In genomic region chr15:103032167-103032566, GRCm38 (mm10) we compare ENCODE assay signal across 20 mouse cellular contexts. TPM values are rescaled to one million over a fixed set of nuclear protein-coding genes. Genes with fewer than 3 reads are reported as not detected.
DNase-seq lines count a peak whose midpoint lies in the region; ATAC-seq and TF ChIP-seq lines count a peak whose summit lies in the region.
"Had no signal": no experiment of that assay in that cellular context is flagged by ENCODE, and none has a peak within 500 bp of the region (broad histone marks: within the 10 kb centered on the region; RNA-seq: fewer than 3 reads in every experiment).

No protein-coding gene starts in this region.

- H3K36me3 ChIP-seq in lung, embryonic 14.5 days (ENCODE audit: insufficient read depth), result no peaks in the 10 kb centered on the region
- no peaks in the 10 kb centered on the region for H3K36me3 ChIP-seq in hindbrain, embryonic 11.5 days (ENCODE audit: control insufficient read depth, insufficient read depth, low read length)
- H3K36me3 ChIP-seq in limb, embryonic 10.5 days, result no peaks in the 10 kb centered on the region
- H3K36me3 ChIP-seq in stomach, embryonic 16.5 days (ENCODE audit: control insufficient read depth, insufficient read depth, low read length), result no peaks in the 10 kb centered on the region
- H3K36me3 ChIP-seq in forebrain, postnatal 0 days (ENCODE audit: insufficient read depth), result no peaks in the 10 kb centered on the region
- H3K36me3 ChIP-seq: embryonic facial prominence, embryonic 15.5 days; forebrain, embryonic 15.5 days; limb, embryonic 12.5 days; liver, embryonic 15.5 days had no signal

- H3K9ac ChIP-seq in lung, embryonic 14.5 days, result no peak overlapping the region
- H3K9ac ChIP-seq in hindbrain, embryonic 11.5 days (ENCODE audit: low read depth, low read length), result 0 out of 2 replicates have a peak overlapping the region, but pooled peaks have one; percentile 27
- no peak overlapping the region for H3K9ac ChIP-seq in stomach, embryonic 16.5 days (ENCODE audit: low read length)
- no peak overlapping the region for H3K9ac ChIP-seq in forebrain, postnatal 0 days
- H3K9ac ChIP-seq: embryonic facial prominence, embryonic 15.5 days; forebrain, embryonic 15.5 days; limb, embryonic 12.5 days; liver, embryonic 15.5 days had no signal

- no peak for TF ChIP-seq CTCF in lung, embryonic 14.5 days (IDR thresholded peaks at IDR 0.05; ENCODE audit: low read depth)
- TF ChIP-seq CTCF in forebrain, postnatal 0 days (IDR thresholded peaks at IDR 0.05; ENCODE audit: low read depth), result no peak

- DNase-seq in lung, embryonic 14.5 days, result no peak
- no peak for DNase-seq in lung, postnatal 4 days
- peak; percentile 35 for DNase-seq in hindbrain, embryonic 11.5 days (ENCODE audit: low spot score)
- DNase-seq in limb, embryonic 10.5 days (ENCODE audit: low spot score), result peak; percentile 53
- no peak for DNase-seq in forebrain, postnatal 0 days
- no peak for DNase-seq in thymus, postnatal 36 days
- DNase-seq in right cerebral cortex, adult 18-20 months, result no peak
- DNase-seq: cerebellum, postnatal 14 days; gastrocnemius, postnatal 14 days; heart, postnatal 4 days; thymus, adult 2 months had no signal

- H3K4me1 ChIP-seq in lung, embryonic 14.5 days (ENCODE audit: insufficient read depth), result no peaks in the 10 kb centered on the region
- H3K4me1 ChIP-seq in hindbrain, embryonic 11.5 days (replicated peaks; ENCODE audit: control insufficient read depth, insufficient read depth, low read length), result no peaks in the 10 kb centered on the region; the same call in 1 of the 2 replicates
- H3K4me1 ChIP-seq in limb, embryonic 10.5 days, result peaks cover 85% of the 10 kb centered on the region
- H3K4me1 ChIP-seq in stomach, embryonic 16.5 days (ENCODE audit: control insufficient read depth, insufficient read depth, low read length), result peaks cover 9% of the 10 kb centered on the region; the same call in 1 of the 2 replicates
- H3K4me1 ChIP-seq in forebrain, postnatal 0 days (ENCODE audit: insufficient read depth), result no peaks in the 10 kb centered on the region
- H3K4me1 ChIP-seq: liver, embryonic 15.5 days had no signal

- H3K27ac ChIP-seq in lung, embryonic 14.5 days (ENCODE audit: low read depth), result no peak overlapping the region
- peak overlapping the region; percentile 90 for H3K27ac ChIP-seq in hindbrain, embryonic 11.5 days (ENCODE audit: low read depth, low read length)
- peak overlapping the region; percentile 56; the same call in 1 of the 2 replicates for H3K27ac ChIP-seq in limb, embryonic 10.5 days
- H3K27ac ChIP-seq in stomach, embryonic 16.5 days (ENCODE audit: low read length), result no peak overlapping the region
- no peak overlapping the region for H3K27ac ChIP-seq in forebrain, postnatal 0 days (ENCODE audit: low read depth, low read length)
- H3K27ac ChIP-seq: embryonic facial prominence, embryonic 15.5 days; forebrain, embryonic 15.5 days; limb, embryonic 12.5 days; liver, embryonic 15.5 days; macrophage had no signal

- peaks cover 96% of the 10 kb centered on the region for H3K27me3 ChIP-seq in lung, embryonic 14.5 days (ENCODE audit: insufficient read depth, low read length)
- H3K27me3 ChIP-seq in hindbrain, embryonic 11.5 days (ENCODE audit: control insufficient read depth, insufficient read depth, low read length), result peaks cover 89% of the 10 kb centered on the region
- H3K27me3 ChIP-seq in limb, embryonic 10.5 days (ENCODE audit: low read depth, poor library complexity, severe bottlenecking), result peaks cover 99% of the 10 kb centered on the region
- peaks cover 9% of the 10 kb centered on the region for H3K27me3 ChIP-seq in stomach, embryonic 16.5 days (ENCODE audit: control insufficient read depth, insufficient read depth, low read length)
- H3K27me3 ChIP-seq in forebrain, postnatal 0 days (ENCODE audit: insufficient read depth, low read length), result peaks cover 95% of the 10 kb centered on the region

- H3K4me3 ChIP-seq in lung, embryonic 14.5 days (ENCODE audit: low read depth, low read length), result no peak overlapping the region
- H3K4me3 ChIP-seq in hindbrain, embryonic 11.5 days (ENCODE audit: low read depth, low read length), result peak overlapping the region; percentile 8; the same call in 1 of the 2 replicates
- peak overlapping the region; percentile 18; the same call in 1 of the 2 replicates for H3K4me3 ChIP-seq in limb, embryonic 10.5 days
- no peak overlapping the region for H3K4me3 ChIP-seq in stomach, embryonic 16.5 days (replicated peaks; ENCODE audit: low read length)
- H3K4me3 ChIP-seq in forebrain, postnatal 0 days (ENCODE audit: low read depth, low read length), result no peak overlapping the region
- H3K4me3 ChIP-seq: embryonic facial prominence, embryonic 15.5 days; forebrain, embryonic 15.5 days; limb, embryonic 12.5 days; liver, embryonic 15.5 days had no signal

- H3K4me2 ChIP-seq in lung, embryonic 14.5 days, result 0 out of 2 replicates have a peak overlapping the region, but pooled peaks have one; percentile 18
- H3K4me2 ChIP-seq in hindbrain, embryonic 11.5 days (replicated peaks; ENCODE audit: low read depth, low read length), result peak overlapping the region; percentile 39
- peak overlapping the region; percentile 37 for H3K4me2 ChIP-seq in stomach, embryonic 16.5 days (ENCODE audit: low read depth, low read length)
- no peak overlapping the region for H3K4me2 ChIP-seq in forebrain, postnatal 0 days (ENCODE audit: low read depth)
- H3K4me2 ChIP-seq: embryonic facial prominence, embryonic 15.5 days; forebrain, embryonic 15.5 days; heart, embryonic 11.5 days; limb, embryonic 12.5 days; liver, embryonic 15.5 days had no signal

- ATAC-seq in lung, embryonic 14.5 days (ENCODE audit: insufficient read depth), result no peak
- ATAC-seq in hindbrain, embryonic 11.5 days (ENCODE audit: low FRiP score), result no peak
- no peak for ATAC-seq in stomach, embryonic 16.5 days (ENCODE audit: insufficient read depth, low FRiP score)
- ATAC-seq in forebrain, postnatal 0 days, result no peak
- ATAC-seq: forebrain, embryonic 15.5 days had no signal

- WGBS in lung, embryonic 14.5 days, result no CpG with 5 or more reads among the region's 3 CpGs
- WGBS in hindbrain, embryonic 11.5 days, result 0% methylated on average over 1 of the region's 3 CpGs
- 0% methylated on average over 2 of the region's 3 CpGs for WGBS in limb, embryonic 10.5 days
- WGBS in stomach, embryonic 16.5 days, result 0% methylated on average over 2 of the region's 3 CpGs
- WGBS in forebrain, postnatal 0 days, result 0% methylated on average over 3 of the region's 3 CpGs

- H3K9me3 ChIP-seq in lung, embryonic 14.5 days (ENCODE audit: low read depth, low read length), result no peaks in the 10 kb centered on the region
- no peaks in the 10 kb centered on the region for H3K9me3 ChIP-seq in hindbrain, embryonic 11.5 days (ENCODE audit: control insufficient read depth, low read length)
- no peaks in the 10 kb centered on the region for H3K9me3 ChIP-seq in limb, embryonic 10.5 days (replicated peaks)
- no peaks in the 10 kb centered on the region for H3K9me3 ChIP-seq in stomach, embryonic 16.5 days (replicated peaks; ENCODE audit: control insufficient read depth, low read length)
- no peaks in the 10 kb centered on the region for H3K9me3 ChIP-seq in forebrain, postnatal 0 days (ENCODE audit: low read length)
- H3K9me3 ChIP-seq: embryonic facial prominence, embryonic 15.5 days; forebrain, embryonic 15.5 days; G1E; limb, embryonic 12.5 days; liver, embryonic 15.5 days had no signal

RNA-seq across cellular contexts. Expression of gene Hoxc4, which starts 13.4 kb away (rescaled TPM):
- 1.5 and 2.1 TPM in 2 replicates for polyA plus RNA-seq in lung, embryonic 14.5 days (2014; fragmentation: Nextera tagmentation; extraction: Ambion mirVana)
- 37.3 and 37.8 TPM in 2 replicates for polyA plus RNA-seq in hindbrain, embryonic 11.5 days (2014; fragmentation: Nextera tagmentation; extraction: Ambion mirVana)
- polyA plus RNA-seq in limb, embryonic 10.5 days (2016; fragmentation: Nextera tagmentation; extraction: Ambion mirVana), result 9.1 and 9.8 TPM in 2 replicates
- 19.0 and 20.0 TPM in 2 replicates for polyA plus RNA-seq in stomach, embryonic 16.5 days (2015; fragmentation: Nextera tagmentation; extraction: Ambion mirVana)
- not detected in 2 replicates for total RNA-seq in forebrain, postnatal 0 days (2014; rRNA removed)
- not detected in 2 replicates for polyA plus RNA-seq in forebrain, postnatal 0 days (2015; fragmentation: Nextera tagmentation; extraction: Ambion mirVana)
- polyA plus RNA-seq: forebrain, embryonic 15.5 days; macrophage had no signal

RNA-seq across cellular contexts. Expression of gene Hoxc6, which starts 34.1 kb away (rescaled TPM):
- polyA plus RNA-seq in lung, embryonic 14.5 days (2014; fragmentation: Nextera tagmentation; extraction: Ambion mirVana), result not detected in 2 replicates
- polyA plus RNA-seq in hindbrain, embryonic 11.5 days (2014; fragmentation: Nextera tagmentation; extraction: Ambion mirVana), result 0.45 and 5.4 TPM in 2 replicates
- 10.1 and 10.2 TPM in 2 replicates for polyA plus RNA-seq in limb, embryonic 10.5 days (2016; fragmentation: Nextera tagmentation; extraction: Ambion mirVana)
- polyA plus RNA-seq in stomach, embryonic 16.5 days (2015; fragmentation: Nextera tagmentation; extraction: Ambion mirVana), result 3.3 and 3.8 TPM in 2 replicates
- total RNA-seq in forebrain, postnatal 0 days (2014; rRNA removed), result not detected in 2 replicates
- not detected in 2 replicates for polyA plus RNA-seq in forebrain, postnatal 0 days (2015; fragmentation: Nextera tagmentation; extraction: Ambion mirVana)
- polyA plus RNA-seq: forebrain, embryonic 15.5 days; macrophage; spleen, adult 2 months had no signal

RNA-seq across cellular contexts. Expression of gene Hoxc8, which starts 41.8 kb away (rescaled TPM):
- polyA plus RNA-seq in lung, embryonic 14.5 days (2014; fragmentation: Nextera tagmentation; extraction: Ambion mirVana), result not detected in 2 replicates
- polyA plus RNA-seq in hindbrain, embryonic 11.5 days (2014; fragmentation: Nextera tagmentation; extraction: Ambion mirVana), result not detected in 2 replicates
- 5.1 and 6.0 TPM in 2 replicates for polyA plus RNA-seq in limb, embryonic 10.5 days (2016; fragmentation: Nextera tagmentation; extraction: Ambion mirVana)
- polyA plus RNA-seq in stomach, embryonic 16.5 days (2015; fragmentation: Nextera tagmentation; extraction: Ambion mirVana), result 2.0 and 2.5 TPM in 2 replicates
- total RNA-seq in forebrain, postnatal 0 days (2014; rRNA removed), result not detected in 2 replicates
- polyA plus RNA-seq in forebrain, postnatal 0 days (2015; fragmentation: Nextera tagmentation; extraction: Ambion mirVana), result not detected in 2 replicates
- total RNA-seq: heart, postnatal 4 days had no signal
- polyA plus RNA-seq: embryonic facial prominence, embryonic 15.5 days; forebrain, embryonic 15.5 days; macrophage; spleen, adult 2 months had no signal

RNA-seq across cellular contexts. Expression of gene Hoxc9, which starts 55.9 kb away (rescaled TPM):
- not detected in 2 replicates for polyA plus RNA-seq in lung, embryonic 14.5 days (2014; fragmentation: Nextera tagmentation; extraction: Ambion mirVana)
- polyA plus RNA-seq in hindbrain, embryonic 11.5 days (2014; fragmentation: Nextera tagmentation; extraction: Ambion mirVana), result not detected in 2 replicates
- 4.4 and 6.9 TPM in 2 replicates for polyA plus RNA-seq in limb, embryonic 10.5 days (2016; fragmentation: Nextera tagmentation; extraction: Ambion mirVana)
- polyA plus RNA-seq in stomach, embryonic 16.5 days (2015; fragmentation: Nextera tagmentation; extraction: Ambion mirVana), result not detected in 2 replicates
- total RNA-seq in forebrain, postnatal 0 days (2014; rRNA removed), result not detected in 2 replicates
- polyA plus RNA-seq in forebrain, postnatal 0 days (2015; fragmentation: Nextera tagmentation; extraction: Ambion mirVana), result not detected in 2 replicates
- total RNA-seq: heart, postnatal 4 days had no signal
- polyA plus RNA-seq: embryonic facial prominence, embryonic 15.5 days; forebrain, embryonic 15.5 days; heart, embryonic 11.5 days; liver, embryonic 15.5 days; macrophage; spleen, adult 2 months had no signal

Comparison
In these comparisons a context has a peak if more than half of its experiments do, and no peak if none do; other contexts are left out.
1. DNase-seq: peak in hindbrain, embryonic 11.5 days (single experiment) and limb, embryonic 10.5 days (single experiment); none in lung, embryonic 14.5 days (single experiment), lung, postnatal 4 days (0 of 2), forebrain, postnatal 0 days (single experiment), thymus, postnatal 36 days (0 of 2) and right cerebral cortex, adult 18-20 months (single experiment).
2. H3K27ac ChIP-seq: peak in hindbrain, embryonic 11.5 days (single experiment) and limb, embryonic 10.5 days (single experiment); none in lung, embryonic 14.5 days (single experiment), stomach, embryonic 16.5 days (single experiment) and forebrain, postnatal 0 days (single experiment).
3. H3K4me3 ChIP-seq: peak in hindbrain, embryonic 11.5 days (single experiment) and limb, embryonic 10.5 days (single experiment); none in lung, embryonic 14.5 days (single experiment), stomach, embryonic 16.5 days (single experiment) and forebrain, postnatal 0 days (single experiment).